Mouse (Mus musculus): Measurements from ENCODE around the gene Pde10a.
"Not testable (repeated sequence)": the region's sequence is repeated elsewhere in the genome, so short reads cannot be mapped to it uniquely, and the experiment has no call there.

Gene Pde10a

DNA sequence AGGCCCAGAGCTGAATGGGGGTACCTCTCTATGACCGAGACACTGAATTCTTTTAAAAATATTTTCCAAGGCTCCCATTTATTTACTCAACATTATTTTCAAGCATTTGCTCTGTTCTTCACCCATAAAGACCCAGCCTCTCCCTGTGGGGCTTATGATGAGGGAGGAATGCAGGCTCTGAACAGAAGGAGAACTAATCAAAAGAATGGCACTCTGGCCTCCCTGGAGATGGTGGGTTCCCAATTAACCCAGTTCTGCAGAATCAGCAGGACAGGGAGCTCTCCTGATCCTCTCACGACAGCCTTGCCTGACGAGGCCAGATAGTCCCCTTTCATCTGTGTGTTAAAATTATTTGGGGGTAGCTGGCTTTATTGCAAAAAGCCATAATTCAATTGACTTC, 117.2 kb downstream of the Pde10a start:
- DNase-seq (ENCODE audit: low spot score in 2 of 2) = no peak

DNA sequence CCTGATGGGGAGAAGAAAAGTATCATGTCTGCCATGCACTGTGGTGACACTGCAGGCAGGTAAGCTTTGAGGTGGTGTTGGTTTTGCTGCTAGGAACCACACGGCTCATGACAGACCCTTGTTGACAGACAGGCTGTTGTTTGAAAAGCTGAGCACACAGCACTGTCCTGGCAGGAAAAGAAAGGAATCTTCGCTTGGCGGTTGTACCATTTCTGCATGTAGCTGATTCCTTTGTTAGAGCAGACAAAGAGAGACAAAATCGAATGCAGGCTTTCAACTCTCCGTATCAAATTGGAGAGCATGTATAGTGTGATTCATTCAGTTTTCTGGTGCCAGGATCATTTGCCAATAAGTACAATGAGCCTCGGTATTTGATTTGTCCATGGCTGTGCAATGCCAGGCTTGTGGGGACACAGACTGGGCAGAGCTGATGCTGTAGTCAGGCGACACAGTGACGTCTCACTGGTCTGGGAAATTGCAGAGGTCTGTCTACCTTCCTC, 122.2 kb downstream of the Pde10a start:
- DNase-seq (ENCODE audit: low spot score in 2 of 2) = no peak

DNA sequence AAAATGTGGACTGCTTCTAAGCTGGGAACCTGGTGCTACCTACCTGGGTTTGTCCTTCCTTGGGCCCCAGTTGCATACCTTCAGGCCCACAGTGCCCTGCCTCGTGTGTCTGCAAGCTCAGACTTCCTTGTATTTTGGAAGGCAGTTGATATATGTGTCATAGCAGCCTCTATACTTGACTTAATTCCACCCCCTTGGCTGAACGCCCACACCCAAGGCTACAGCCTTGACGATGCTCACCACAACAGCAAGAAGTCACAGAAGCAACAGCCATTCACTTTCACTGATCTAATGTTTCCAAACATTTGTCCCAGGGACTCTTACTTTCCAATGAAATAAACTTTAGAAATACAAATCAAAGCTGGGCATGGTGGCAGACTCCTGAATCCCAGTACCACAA, 123.1 kb downstream of the Pde10a start:
- DNase-seq (ENCODE audit: low spot score in 2 of 2) = peak; percentile 19 to 36

DNA sequence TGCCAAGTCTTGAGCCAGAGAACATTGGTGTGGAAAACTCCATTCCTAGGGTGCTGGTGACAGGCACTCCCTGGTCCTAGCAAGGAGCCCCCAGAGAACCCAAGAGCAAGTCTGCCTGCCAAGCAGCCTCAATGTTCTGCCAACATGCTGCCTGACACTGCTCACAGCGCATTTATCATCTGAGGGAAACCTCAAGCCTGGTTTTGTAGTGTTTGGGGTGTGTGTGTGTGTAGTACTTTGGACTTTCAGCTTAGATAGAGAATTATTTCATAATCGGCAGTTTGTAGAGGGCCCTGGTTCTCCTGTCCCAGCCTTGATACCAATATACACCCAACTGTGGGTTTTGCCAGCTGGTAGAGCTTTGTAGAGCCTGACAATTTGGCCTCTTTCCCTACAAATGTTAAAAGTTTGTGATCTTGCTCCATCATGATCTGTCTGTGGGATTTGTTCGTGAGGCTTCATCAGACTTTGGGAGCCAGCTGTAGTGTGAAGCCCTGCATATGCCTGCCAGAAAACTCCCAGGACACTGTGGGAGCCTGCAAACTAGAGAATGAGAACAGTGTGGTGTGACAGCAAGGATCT, 127.6 kb downstream of the Pde10a start:
- peak in 1 of 2 experiments; percentile 19 for DNase-seq (ENCODE audit: low spot score in 2 of 2)

DNA sequence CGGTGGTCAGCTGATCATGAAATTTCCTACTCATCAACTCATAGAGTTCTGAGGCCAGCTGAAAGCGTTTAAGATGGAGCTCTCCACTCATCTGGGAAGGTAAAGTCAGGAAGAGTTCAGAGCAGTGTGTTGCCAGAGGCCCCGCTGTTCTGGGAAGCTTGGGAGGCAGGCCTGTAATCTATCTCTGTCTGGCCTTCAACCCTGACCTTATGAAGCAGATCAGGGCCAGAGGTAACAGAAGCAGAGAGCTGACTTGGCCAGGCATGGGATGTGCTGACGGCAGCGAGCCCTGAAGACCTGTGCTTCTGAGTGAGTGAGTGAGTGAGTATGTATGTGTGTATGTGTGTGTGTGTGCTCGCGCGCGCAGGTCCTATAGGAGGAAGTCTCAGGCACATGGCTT, 132.5 kb downstream of the Pde10a start:
- DNase-seq (ENCODE audit: low spot score in 2 of 2) = no peak

DNA sequence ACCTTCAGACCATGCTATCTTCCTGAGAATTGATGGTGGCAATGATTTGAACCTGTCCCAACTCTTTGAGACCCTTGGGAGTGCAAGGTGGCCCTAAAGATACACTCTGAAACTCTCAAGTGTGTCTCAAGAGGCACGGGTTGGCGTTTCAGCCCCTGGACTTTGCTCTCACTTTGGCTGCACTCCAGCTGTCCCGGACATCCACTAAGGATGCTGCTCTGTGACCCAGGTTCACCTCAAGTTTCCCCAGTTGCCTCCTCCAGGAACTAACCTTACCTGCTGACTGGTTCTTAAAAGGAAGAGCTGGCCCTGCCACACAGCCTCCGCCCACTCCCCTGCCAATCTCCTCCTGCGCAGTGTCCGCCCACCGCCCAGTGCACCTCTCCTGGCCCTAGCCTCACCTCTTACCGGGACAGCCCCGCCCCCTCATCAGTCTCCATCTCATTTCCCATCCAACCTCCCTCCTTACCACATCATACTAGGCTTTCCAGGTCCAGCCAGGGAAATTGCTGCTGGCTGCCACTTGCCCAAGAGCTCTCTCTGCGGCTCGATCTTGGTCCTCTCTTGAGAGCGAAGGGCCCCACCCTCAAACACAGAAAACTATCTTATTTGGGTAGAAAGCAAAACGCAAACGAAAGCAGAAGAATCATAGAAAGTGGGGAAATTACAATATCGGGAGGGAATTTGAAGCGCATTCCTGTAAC, 133.7 kb downstream of the Pde10a start:
- no peak for DNase-seq (ENCODE audit: low spot score in 2 of 2)

DNA sequence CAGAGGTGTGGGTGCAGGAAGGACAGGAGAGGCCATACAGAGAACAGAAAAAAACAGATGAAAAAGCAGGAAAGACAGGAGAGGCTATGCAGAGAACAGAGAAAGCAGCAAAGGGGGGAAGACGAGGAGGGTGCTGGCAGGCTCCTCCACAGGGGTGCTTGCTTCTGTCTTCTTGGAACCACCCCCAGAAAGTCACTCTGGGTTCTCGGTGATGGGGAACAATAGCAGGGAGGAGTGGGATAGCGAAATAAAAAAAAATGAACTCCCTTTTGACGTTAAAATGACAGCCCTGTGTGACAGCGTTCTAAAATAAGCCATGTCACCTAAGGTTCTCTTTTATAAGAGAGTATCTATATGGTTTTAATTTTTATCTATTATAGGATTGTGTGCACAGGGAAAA, 141.7 kb downstream of the Pde10a start:
- DNase-seq (ENCODE audit: low spot score in 2 of 2) = no peak

DNA sequence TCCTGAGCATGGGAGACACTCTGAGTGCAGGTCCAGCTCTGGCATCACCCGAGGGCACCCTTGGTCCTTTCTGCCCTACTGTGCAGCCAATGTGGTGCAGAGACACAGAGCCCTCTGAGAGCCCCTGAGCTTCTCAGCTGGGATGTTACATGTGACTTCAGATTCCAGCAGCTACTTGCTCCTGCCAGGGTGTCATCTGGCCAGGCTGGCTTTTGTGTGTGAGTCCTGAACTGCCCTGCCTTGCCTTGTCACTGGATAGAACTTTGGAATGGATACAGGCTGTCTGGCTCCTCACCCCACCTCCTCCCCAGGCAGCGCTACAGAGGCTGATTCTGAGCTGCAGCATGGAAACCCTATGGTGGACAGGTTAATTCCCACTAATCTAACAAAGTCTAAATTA, 149.5 kb downstream of the Pde10a start:
- no peak for DNase-seq (ENCODE audit: low spot score in 2 of 2)

DNA sequence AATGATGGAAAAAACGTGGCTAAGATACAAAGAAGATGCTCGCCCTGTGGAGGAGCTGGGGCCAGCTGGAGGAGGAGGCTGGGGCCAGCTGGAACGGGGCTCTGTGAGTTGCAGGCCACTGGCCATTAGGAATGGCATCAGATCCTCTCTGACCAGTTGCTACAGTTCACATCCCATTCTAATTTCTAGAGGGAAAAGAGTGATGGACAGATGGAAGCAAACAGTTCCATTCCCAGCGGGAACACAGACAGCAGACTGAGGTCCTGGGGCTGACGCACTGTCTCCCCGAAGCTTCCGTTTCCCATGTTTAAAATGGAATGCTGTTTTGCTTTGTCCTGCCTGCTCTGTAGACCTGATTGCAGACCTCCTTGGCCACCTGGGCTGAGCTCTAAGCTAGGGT, 161.2 kb downstream of the Pde10a start:
- DNase-seq (ENCODE audit: low spot score in 2 of 2) = no peak

DNA sequence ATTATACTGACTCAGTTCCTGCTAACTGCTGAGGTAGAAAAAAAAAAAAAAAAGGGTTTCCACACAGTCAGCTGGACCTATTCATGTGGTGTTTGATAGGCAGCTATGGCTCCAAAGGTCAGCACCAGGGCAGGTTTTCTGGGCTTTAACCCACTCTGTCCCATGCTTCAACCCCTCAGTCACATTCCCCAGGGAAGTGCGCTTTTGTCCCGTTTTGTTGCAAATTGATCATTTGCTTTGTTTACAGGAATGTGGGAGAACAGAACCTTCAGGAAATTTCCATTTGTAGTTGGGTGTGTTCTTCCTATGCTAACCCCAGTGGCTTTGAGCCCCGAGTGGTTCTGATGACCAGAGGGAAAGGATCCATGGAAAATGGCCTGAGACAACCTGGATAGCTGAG, 162.9 kb downstream of the Pde10a start:
- DNase-seq (ENCODE audit: low spot score in 2 of 2) = no peak

DNA sequence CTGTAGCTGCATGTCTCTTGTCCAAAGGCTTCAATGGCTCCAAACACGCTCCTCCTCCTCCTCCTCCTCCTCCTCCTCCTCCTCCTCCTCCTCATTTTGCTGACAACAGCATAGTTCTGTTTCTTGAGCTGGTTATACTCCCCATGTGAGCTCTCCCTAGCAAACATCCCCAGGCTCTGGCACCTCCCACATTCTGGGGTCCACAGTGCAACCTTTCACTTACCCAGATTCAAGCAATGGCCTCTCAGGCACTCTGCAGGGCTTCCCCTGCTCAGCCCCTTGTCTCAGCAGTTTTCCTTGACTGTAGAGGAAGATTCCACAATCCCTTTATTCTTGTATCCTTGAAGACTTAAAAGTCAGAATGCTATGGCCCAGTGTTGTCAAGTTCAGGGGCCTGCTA, 173.1 kb downstream of the Pde10a start:
- DNase-seq (ENCODE audit: low spot score in 2 of 2) = no peak

DNA sequence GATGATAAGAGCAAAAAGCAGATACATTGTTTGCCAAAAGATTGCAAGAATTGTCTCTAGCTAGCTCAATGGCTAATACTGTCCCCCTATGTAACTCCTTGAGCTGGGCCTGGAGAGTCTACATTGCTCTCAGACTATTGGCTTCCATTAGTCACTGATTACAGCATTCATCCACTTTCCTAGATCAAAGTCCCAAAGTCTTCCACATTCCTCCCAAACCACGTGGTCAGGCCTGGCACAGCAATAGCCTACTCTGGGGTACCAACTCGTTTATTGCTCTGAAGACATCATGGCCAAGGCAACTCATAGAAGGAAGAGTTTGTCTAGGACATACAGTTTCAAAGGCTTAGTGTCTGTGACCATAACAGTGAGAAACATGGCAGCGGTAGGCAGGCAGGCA, 173.6 kb downstream of the Pde10a start:
- DNase-seq (ENCODE audit: low spot score in 2 of 2) = no peak

DNA sequence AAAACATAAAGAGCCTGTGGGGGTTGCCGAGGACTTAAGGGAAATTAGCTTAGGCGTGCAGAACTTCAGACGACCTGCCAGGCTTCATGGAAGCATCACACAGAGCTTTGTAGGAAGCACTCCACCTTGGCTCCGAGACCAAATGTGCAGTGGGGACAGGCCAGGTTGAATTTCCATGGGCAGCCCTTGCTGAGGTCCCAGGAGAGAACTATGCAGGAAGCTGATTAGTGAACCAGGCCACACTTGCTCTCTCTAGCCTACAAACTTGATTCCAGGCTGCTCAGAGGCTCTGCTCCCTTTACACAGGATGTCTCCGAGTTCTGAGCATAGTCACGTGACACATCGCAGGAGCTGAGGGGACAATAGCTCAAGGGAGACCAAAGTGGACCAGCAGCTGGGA, 175.9 kb downstream of the Pde10a start:
- DNase-seq (ENCODE audit: low spot score in 2 of 2) = no peak

DNA sequence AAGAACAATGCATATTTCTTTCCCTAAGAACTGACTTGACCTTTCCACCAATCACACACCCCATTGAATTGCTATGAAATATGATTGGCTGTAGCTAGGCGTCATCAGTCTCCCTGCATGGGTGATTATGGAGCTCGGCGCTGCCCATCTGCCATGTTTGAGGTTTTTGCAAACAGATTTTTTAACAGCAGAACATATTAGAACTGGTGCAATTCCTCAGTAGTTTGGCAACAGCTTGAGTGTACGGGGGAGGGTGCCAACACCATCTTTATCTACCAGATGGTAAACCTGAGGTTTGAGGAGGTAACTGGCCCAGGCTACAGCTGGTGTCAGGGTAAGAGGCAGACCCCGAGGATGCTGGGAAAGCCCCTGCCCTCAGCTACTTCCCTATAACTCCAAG, 177.3 kb downstream of the Pde10a start:
- peak; percentile 36 to 76 for DNase-seq (ENCODE audit: low spot score in 2 of 2)

DNA sequence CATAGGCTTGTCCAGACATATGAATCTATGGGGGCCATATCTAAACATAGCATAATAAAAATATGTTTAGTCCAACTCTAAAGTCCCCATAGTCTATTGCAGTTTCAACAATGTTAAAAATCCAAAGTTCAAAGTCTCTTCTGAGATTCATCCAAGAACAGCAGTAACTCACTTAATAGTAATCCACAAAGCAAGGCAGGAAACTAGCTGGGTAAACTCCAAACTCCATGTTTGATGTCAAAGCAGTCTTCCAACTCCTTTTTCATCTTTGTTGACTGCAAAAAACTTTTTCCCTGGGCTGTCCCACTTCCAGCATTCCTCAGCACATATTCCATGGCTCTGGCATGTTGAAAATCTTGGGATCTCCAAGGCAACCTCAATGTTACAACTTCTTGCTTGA, 182.8 kb downstream of the Pde10a start:
- no peak for DNase-seq (ENCODE audit: low spot score in 2 of 2)

DNA sequence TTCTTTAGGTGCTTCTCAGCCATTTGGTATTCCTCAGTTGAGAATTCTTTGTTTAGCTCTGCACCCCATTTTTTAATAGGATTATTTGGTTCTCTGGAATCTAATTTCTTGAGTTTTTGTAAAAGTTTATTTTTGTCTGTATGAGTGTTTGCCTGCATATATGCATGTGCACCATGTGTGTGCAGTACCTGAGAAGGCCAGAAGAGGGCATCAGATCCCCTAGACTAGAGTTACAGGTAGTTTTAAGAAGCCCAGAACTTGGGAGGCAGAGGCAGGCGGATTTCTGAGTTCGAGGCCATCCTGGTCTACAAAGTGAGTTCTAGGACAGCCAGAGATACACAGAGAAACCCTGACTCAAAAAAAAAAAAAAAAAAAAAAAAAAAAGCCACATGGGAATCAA, 187.6 kb downstream of the Pde10a start:
- not testable (repeated sequence) for DNase-seq (ENCODE audit: low spot score in 2 of 2)

DNA sequence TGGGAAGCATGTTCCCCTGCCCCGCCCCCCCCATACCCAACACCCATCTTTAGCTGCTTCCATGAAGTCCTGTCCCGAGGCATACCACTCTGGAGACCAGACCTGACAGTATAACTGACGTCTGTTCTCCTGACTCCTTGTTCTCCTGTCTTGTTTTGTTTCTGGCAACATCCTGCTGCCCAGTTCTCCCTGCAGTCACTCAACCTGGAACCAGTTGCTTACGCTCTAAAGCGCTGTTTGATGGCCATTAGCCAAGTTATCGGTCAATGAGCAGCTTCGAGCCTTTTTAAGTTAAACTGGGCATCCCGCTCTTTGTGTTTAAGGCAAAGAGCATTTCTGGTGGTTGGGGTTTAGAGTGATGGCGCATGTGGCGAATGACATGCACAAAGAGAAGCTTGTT, 195.8 kb downstream of the Pde10a start:
- DNase-seq (ENCODE audit: low spot score in 2 of 2) = no peak

DNA sequence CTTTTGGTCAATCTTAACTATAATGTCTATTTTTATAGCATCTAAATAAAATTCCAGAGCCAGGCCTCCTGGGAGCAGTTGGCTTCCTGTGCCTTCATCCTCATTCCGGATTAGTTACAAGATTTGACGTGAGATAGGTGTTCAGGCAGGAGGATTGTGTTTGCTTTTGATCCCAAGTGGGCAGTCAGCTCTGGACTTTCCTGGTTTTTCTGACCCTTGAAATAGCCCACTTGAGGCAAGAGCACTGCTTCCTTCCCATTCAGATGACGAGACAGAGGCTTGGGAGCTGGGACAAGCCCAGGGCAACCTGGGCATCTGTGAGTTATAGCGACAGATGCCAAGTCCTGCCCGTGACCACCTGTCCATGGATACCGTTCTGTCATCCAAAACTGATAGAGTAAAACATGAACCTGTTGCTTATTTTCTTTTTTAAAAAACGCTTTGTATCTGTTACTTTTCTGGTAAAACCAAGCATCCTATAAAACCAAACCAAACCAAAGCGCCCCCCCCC, 199.3 kb downstream of the Pde10a start:
- DNase-seq (ENCODE audit: low spot score in 2 of 2) = no peak

DNA sequence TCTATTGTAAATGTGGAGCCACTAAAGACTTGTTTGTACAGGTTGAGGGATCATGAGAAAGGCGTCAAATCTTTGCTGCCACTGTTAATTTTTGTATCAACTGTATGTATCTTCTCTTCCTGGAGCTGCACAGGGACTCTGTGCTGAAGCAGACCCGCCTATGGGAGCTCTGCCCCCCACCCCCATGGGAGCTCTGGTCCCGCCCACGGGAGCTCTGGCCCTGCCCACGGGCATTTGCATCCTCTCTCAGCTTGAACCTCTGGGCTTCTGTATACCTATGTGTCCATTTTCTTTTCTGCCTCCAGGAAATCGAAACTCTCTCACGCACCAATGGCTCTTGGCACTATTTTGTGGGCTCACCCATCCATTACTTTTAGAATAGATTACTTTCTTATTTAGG, 203.5 kb downstream of the Pde10a start:
- DNase-seq (ENCODE audit: low spot score in 2 of 2) = no peak

DNA sequence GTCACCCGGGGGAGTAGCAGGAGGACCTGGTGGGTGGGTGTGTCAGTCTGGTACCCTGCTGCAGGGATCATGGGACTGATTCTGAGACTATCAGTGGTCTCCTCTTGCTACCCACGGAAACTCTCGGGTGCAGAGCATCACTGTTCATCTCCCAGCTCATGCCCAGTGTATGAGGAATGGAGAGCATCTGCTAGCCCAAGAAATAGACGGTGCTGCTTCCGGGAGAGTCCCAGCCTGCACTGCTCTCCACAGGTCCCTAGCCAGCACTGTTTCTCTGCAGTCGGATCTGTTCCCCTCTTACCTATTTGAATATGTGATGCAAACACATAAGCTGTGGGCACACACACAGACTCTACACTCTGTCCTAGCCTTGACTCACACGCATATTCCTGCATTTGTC, 204.6 kb downstream of the Pde10a start:
- DNase-seq (ENCODE audit: low spot score in 2 of 2) = no peak

DNA sequence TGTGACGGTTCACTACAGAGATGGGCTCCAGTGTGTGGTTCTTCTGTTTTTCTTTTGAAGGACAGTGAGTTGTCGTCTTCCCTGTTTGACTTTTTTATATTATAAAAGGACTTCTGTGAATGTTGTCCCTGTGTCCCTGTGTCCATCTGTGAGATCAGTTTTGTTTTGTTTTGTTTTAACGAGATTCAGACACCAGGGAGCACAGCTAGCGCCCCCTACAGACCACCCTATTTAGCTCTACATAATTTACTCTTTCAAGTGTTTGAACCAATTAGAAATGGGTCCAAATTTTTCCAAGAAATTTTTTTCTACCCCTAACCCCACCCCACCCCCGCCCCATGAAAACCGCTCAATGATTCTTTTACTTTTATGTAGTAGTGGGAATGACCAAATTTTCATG, 205.9 kb downstream of the Pde10a start:
- DNase-seq (ENCODE audit: low spot score in 2 of 2) = no peak

DNA sequence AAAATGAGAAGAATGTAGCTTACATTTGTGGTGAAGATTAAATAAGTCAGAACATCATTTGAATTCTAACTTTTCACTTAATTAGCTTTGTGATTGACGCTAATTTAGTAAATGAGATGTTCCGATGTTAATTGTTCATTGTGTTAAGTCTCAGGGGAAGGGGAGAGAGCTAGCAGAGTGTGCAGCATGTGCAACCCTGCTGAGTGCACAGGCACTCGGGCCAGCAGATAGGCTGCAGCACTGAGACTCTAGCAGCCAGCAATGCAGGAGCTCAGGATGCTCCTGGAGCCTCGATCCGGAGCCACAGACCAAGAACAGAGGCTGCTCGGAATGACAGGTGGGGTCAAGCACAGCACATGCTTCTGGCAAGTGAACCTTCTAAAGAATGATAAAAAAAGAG, 211.1 kb downstream of the Pde10a start:
- DNase-seq (ENCODE audit: low spot score in 2 of 2) = no peak

DNA sequence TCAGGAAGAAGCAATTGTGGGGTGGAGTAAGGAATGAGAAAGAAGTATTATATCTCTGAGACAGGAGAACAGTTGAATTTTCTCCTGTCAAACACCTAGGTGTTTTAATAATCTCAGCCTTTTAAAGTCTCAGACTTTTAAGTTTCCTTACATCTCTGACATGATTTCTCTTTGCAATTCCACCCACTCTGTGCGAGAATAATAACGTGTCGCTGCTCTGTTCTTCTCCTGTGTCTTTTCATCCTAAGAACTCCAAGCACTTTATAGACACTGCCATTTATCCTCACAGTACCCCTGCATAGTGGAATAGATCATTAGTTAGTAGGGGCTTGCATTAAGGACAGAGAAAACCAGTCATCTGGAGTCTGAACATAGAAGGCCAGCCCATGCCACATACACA, 217.6 kb downstream of the Pde10a start:
- no peak for DNase-seq (ENCODE audit: low spot score in 2 of 2)

DNA sequence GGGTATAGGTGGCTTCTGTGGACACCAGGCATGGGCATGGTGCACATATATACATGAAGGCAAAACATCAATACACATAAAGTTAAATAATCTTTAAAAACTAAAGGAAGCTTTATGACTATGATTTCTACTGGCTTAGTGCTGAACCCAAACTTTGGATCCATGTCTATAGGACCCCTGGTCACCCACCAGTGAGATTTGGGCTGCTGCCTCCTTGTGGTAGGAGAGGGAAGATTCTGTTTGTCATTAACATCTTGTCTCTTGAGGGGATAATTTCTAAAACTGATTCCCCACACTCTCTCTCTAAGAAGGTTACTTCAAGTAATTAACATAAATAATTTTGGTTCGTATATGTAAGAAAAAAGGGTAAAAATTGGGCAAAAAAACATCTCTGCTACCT, 220.2 kb downstream of the Pde10a start:
- no peak for DNase-seq (ENCODE audit: low spot score in 2 of 2)
